Mouse (Mus musculus) embryonic stem cell, embryonic (primary cell): ENCODE measurements around the gene Pdap1.

Experiments used
- CTCF ChIA-PET, 4 experiments: fragments of 300-600 bp in 2 of 4; fragments of 350-600 bp in 2 of 4; sonication (Branson Sonifier 250); formaldehyde crosslinking; loops; one replicate each; lab custom pipeline; 2022; ENCODE audit warnings: inconsistent platforms in 2 of 4; lab: Charles Lee
- POLR2A ChIA-PET, 4 experiments: fragments of 300-600 bp in 2 of 4; fragments of 350-600 bp in 2 of 4; sonication (Branson Sonifier 250); formaldehyde crosslinking; loops; one replicate each; lab custom pipeline; 2022; ENCODE audit warnings: antibody characterized with exemption in 4 of 4, inconsistent platforms in 1 of 4; lab: Charles Lee

Gene Pdap1

DNA sequence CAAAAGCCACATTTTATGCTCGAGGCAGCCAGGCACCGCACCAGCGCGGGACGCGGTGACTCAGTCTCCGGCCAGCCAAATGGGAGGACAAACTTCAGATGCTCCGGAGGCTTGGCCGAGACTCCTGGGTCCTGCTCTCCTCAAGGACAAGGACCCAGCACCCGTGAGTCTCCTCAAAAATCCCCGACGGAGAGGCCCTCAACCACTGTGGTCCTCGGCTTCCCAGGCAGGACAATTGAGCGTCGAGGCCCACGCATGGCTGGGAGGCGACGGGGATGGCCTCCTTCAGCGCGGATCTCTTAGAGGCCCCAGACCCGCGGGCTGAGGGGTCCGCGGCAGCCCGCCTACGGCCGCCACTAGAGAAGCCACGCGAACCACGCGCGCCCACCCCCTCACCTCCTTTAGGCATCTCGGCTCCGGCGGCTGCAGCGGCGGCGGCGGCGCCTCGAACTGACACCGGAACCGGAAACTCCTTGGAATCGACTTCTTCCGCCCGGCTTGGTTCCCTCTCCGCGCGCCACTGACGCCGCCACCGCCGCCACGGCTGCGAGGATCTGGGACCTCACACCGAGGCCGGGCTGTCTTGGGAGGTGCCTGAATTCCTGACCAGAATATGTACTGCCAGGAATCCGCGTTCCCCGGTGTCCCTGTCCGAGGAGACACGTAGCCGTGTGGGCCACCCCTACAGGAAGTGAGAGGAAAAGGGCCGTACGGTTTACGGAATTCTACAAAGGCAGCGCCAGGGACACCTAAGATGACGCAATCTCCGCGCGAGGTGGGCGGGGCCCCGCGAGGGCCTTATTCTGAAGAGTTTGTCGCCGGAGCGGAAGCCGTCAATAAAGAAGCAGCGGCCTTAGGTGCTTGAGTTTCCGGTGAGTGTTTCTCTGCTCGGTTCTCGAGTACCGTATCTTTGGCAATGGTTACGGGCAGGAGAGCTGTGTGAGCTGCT, at the start of gene Pdap1, which contains the start of gene Bud31:
Gene Pdap1 (minus strand): TSS at position 668 of the 949 bp plus-strand sequence.
Gene Bud31 (plus strand): TSS at position 792 of the 949 bp plus-strand sequence.
- ChIA-PET CTCF (interaction anchor here in 2 of 4 experiments (1.2 kb wide), 2 partner anchors 20 to 23 kb away, joined by 3 to 5 read pairs; no protein-coding TSS in a partner anchor), POLR2A (interaction anchor here (0.5 to 14.4 kb wide), 37 partner anchors 9 to 769 kb away, joined by 3 to 244 read pairs (median 7); partner anchors contain the start of genes Arpc1b (in 3 of the 4), Cpsf4 (in 3 of the 4), Ptcd1 (in 3 of the 4) and Zkscan5 (in 3 of the 4))

- ChIA-PET POLR2A (interaction anchor here (0.6 to 15.8 kb wide), 26 partner anchors 9 to 76 kb away, joined by 3 to 289 read pairs (median 4); partner anchors contain the start of genes Zkscan5 (in 4 of the 4), Cpsf4 (in 2 of the 4), Ptcd1 (in 2 of the 4) and Zkscan14 (in 2 of the 4)), CTCF (interaction anchor here in 2 of 4 experiments (1.3 to 1.5 kb wide), 2 partner anchors 24 to 71 kb away, joined by 3 read pairs; no protein-coding TSS in a partner anchor)
Observed at GRCm38 (mm10) chr5:145189416-145189815, 49.4 kb upstream of the Pdap1 start.

- ChIA-PET CTCF (no interaction called here), POLR2A (interaction anchor here in 3 of 4 experiments (0.7 to 15.8 kb wide), 13 partner anchors 10 to 89 kb away, joined by 3 to 289 read pairs (median 6); partner anchors contain the start of genes Zkscan5 (in 3 of the 3), Cpsf4 (in 2 of the 3), Ptcd1 (in 2 of the 3) and Arpc1b (in 1 of the 3))
Observed at GRCm38 (mm10) chr5:145185244-145185643, 45.2 kb upstream of the Pdap1 start.

- CTCF ChIA-PET, result no interaction called here
- POLR2A ChIA-PET, result interaction anchor here in 3 of 4 experiments (0.9 to 15.8 kb wide), 10 partner anchors 8 to 54 kb away, joined by 3 to 289 read pairs (median 6); partner anchors contain the start of genes Cpsf4 (in 3 of the 3), Ptcd1 (in 3 of the 3), Zfp655 (in 1 of the 3) and Zkscan5 (in 1 of the 3)
Observed at GRCm38 (mm10) chr5:145178461-145178980, 38.5 kb upstream of the Pdap1 start.

- ChIA-PET CTCF (interaction anchor here in 1 of 4 experiments (0.7 to 1.5 kb wide), 5 partner anchors 12 to 54 kb away, joined by 3 to 6 read pairs (median 3); partner anchors contain the start of gene Zkscan5), POLR2A (interaction anchor here in 3 of 4 experiments (0.6 to 15.0 kb wide), 55 partner anchors 8 to 113 kb away, joined by 3 to 289 read pairs (median 6); partner anchors contain the start of genes Arpc1b (in 3 of the 3), Zfp655 (in 3 of the 3), Zkscan5 (in 3 of the 3) and Atp5j2 (in 2 of the 3))
Observed at GRCm38 (mm10) chr5:145167306-145167661, 27.2 kb upstream of the Pdap1 start.

- ChIA-PET CTCF (interaction anchor here in 2 of 4 experiments (0.6 to 1.5 kb wide), 7 partner anchors 12 to 1054 kb away, joined by 3 to 6 read pairs (median 3); partner anchors contain the start of gene Zkscan5 (in 1 of the 2)), POLR2A (interaction anchor here (0.6 to 15.0 kb wide), 60 partner anchors 9 to 399 kb away, joined by 3 to 289 read pairs (median 5); partner anchors contain the start of genes Arpc1b (in 3 of the 4), Zfp655 (in 3 of the 4), Zkscan5 (in 3 of the 4) and Atp5j2 (in 2 of the 4))
Observed at GRCm38 (mm10) chr5:145166536-145167305, 26.7 kb upstream of the Pdap1 start, which contains the start of the genes Ptcd1 and Cpsf4. Gene Ptcd1, minus strand, starts transcription at chr5:145167108. Gene Cpsf4, plus strand, starts transcription at chr5:145167213.

GRCm38 (mm10) chr5:145165184-145165583, 25.1 kb upstream of the Pdap1 start:
- CTCF ChIA-PET, result interaction anchor here in 1 of 4 experiments (1.0 kb wide), 1 partner anchor 39 kb away, joined by 6 read pairs; the partner anchor contains the start of gene Zkscan5
- POLR2A ChIA-PET, result interaction anchor here (0.7 to 15.0 kb wide), 40 partner anchors 9 to 200 kb away, joined by 3 to 289 read pairs (median 6); partner anchors contain the start of genes Zkscan5 (in 3 of the 4), Arpc1b (in 2 of the 4), Atp5j2 (in 2 of the 4) and Zfp655 (in 2 of the 4)

DNA sequence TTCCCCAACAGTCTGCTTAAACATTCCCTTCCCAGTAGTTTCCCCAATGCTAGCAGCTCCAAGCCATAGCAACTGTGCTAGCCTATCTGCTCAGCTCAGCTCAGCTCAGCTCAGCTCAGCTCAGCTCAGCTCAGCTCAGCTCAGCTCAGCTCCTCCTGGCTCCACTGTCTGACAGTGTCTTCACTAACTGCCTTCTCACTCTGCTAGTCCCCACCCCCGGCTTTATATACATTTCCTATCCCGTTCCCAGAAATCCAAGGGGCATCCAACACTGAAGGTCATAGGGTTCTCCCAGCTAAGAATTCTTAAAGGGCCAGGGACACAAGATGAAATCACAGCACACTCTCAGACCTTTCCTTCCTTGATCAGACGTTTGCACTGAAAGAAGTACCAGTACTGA, 24.7 kb upstream of the Pdap1 start:
- ChIA-PET POLR2A (interaction anchor here (0.7 to 15.0 kb wide), 42 partner anchors 9 to 200 kb away, joined by 3 to 289 read pairs (median 4); partner anchors contain the start of genes Zkscan5 (in 3 of the 4), Arpc1b (in 2 of the 4), Atp5j2 (in 2 of the 4) and Zfp655 (in 2 of the 4)), CTCF (interaction anchor here in 2 of 4 experiments (0.7 to 1.2 kb wide), 2 partner anchors 10 to 51 kb away, joined by 3 read pairs; no protein-coding TSS in a partner anchor)

DNA sequence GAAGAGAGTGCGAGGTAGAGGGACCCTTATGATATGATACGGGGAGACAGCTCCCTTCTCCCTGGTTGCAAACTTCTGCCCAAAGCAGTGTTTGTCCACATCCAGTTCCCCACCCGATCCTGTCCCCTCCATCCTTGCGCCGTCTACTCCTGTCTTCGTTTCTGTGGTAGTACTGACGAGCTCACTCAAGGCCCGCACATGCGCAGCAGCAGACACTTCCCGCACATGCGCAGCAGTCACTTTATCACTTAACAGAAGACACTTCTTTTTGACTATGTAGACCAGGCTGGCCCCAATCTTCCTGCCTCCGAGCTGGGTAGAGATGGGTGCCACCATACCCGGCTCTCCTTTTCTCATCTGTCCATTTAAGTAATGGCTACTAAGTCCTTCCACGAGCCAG, 21.3 kb upstream of the Pdap1 start:
- ChIA-PET POLR2A (interaction anchor here in 3 of 4 experiments (0.6 to 8.4 kb wide), 17 partner anchors 11 to 128 kb away, joined by 3 to 81 read pairs (median 3); partner anchors contain the start of genes Bud31 (in 1 of the 3), Zfp655 (in 1 of the 3) and Zkscan5 (in 1 of the 3)), CTCF (interaction anchor here in 1 of 4 experiments (1.0 kb wide), 1 partner anchor 43 kb away, joined by 5 read pairs; the partner anchor contains the start of gene Zkscan5)

DNA sequence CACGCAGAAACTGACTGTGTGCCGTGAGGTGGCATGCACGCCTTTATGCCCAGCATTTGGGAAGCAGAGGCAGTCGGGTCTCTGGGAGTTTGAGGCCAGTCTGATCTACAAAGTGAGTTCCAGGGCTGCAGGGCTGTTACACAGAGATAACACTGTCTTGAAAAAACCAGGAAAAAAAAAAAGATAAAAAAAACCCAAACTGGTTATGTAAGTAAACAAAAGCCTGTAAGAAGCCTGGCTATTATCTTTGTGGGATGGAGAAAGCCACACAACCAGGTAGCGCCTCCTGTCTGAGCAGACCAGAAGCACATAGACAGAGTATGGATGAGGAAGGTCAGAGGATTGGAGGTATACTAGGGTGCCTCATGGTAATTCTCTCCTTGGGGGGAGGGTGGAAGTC, 12.7 kb upstream of the Pdap1 start:
- ChIA-PET POLR2A (interaction anchor here (0.9 to 6.5 kb wide), 19 partner anchors 9 to 80 kb away, joined by 3 to 67 read pairs (median 5); partner anchors contain the start of genes Cpsf4 (in 2 of the 4), Ptcd1 (in 2 of the 4), Arpc1b (in 1 of the 4) and Zkscan5 (in 1 of the 4)), CTCF (interaction anchor here in 1 of 4 experiments (0.6 kb wide), 1 partner anchor 277 kb away, joined by 5 read pairs; no protein-coding TSS in a partner anchor)

GRCm38 (mm10) chr5:145149294-145149693, 9.3 kb upstream of the Pdap1 start:
- ChIA-PET POLR2A (interaction anchor here (0.7 to 14.4 kb wide), 17 partner anchors 8 to 1071 kb away, joined by 3 to 244 read pairs (median 6); partner anchors contain the start of genes Cpsf4 (in 3 of the 4), Ptcd1 (in 3 of the 4), Bud31 (in 1 of the 4) and Pdap1 (in 1 of the 4)), CTCF (interaction anchor here in 1 of 4 experiments (0.6 kb wide), 1 partner anchor 53 kb away, joined by 4 read pairs; no protein-coding TSS in a partner anchor)

GRCm38 (mm10) chr5:145147748-145148147, 7.7 kb upstream of the Pdap1 start:
- CTCF ChIA-PET, result no interaction called here
- POLR2A ChIA-PET, result interaction anchor here in 3 of 4 experiments (0.7 to 14.4 kb wide), 15 partner anchors 10 to 65 kb away, joined by 3 to 244 read pairs (median 5); partner anchors contain the start of genes Cpsf4 (in 3 of the 3), Ptcd1 (in 3 of the 3) and Zkscan5 (in 2 of the 3)

GRCm38 (mm10) chr5:145140611-145141010, 573 bp upstream of the Pdap1 start:
- ChIA-PET POLR2A (interaction anchor here (0.7 to 14.4 kb wide), 23 partner anchors 8 to 770 kb away, joined by 3 to 244 read pairs (median 9); partner anchors contain the start of genes Cpsf4 (in 3 of the 4), Ptcd1 (in 3 of the 4) and Zkscan5 (in 3 of the 4)), CTCF (no interaction called here)

DNA sequence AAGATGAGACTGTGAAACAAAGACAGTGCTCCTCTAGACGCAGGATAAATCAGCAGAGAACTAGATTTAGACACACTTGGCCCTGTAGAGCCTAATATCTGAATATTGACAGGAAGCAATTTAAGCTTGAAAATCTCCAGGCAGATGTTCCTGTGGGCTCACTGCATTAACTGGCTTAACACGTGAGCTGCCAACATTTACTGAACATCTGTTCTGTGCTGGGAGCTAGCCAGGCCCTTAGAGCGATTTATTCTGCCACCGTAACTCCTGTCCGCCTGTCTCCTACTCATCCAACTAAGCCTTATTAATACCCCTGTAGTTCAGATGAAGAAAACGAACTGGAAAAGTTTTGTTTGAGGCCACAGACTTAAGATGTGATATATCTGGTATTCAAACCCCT, 1.2 kb downstream of the Pdap1 start:
- ChIA-PET CTCF (interaction anchor here in 3 of 4 experiments (0.5 to 1.2 kb wide), 5 partner anchors 19 to 75 kb away, joined by 3 to 5 read pairs (median 4); no protein-coding TSS in a partner anchor), POLR2A (interaction anchor here in 3 of 4 experiments (0.6 to 14.4 kb wide), 32 partner anchors 9 to 1120 kb away, joined by 3 to 244 read pairs (median 4); partner anchors contain the start of genes Arpc1b (in 3 of the 3), Cpsf4 (in 2 of the 3), Ptcd1 (in 2 of the 3) and Zfp655 (in 2 of the 3))

DNA sequence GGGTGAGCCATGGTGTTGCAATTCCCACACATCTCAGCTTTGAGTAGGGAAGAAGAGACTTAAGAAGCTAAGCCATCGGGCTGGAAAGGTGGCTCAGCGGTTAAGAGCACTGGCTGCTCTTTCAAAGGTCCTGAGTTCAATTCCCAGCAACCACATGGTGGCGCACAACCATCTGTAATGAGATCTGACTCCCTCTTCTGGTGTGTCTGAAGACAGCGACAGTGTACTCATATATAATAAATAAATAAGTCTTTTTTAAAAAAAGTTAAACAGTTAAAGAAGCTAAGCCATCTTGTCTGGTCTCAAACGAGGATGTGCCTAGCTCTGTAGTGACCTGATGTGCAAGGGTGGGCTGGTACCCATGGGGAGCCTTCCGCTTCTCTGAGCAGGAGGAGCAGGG, 6.8 kb downstream of the Pdap1 start:
- ChIA-PET CTCF (interaction anchor here in 3 of 4 experiments (0.6 to 2.0 kb wide), 15 partner anchors 8 to 71 kb away, joined by 3 to 8 read pairs (median 3); partner anchors contain the start of genes Arpc1b (in 1 of the 3), Cpsf4 (in 1 of the 3), Ptcd1 (in 1 of the 3) and Zkscan5 (in 1 of the 3)), POLR2A (interaction anchor here (0.7 to 17.1 kb wide), 27 partner anchors 8 to 98 kb away, joined by 3 to 244 read pairs (median 4); partner anchors contain the start of genes Arpc1b (in 3 of the 4), Cpsf4 (in 2 of the 4), Ptcd1 (in 2 of the 4) and Zkscan5 (in 2 of the 4))
